Mouse (Mus musculus): Measurements from ENCODE around the gene Zfp292.

Zfp292 gene

DNA sequence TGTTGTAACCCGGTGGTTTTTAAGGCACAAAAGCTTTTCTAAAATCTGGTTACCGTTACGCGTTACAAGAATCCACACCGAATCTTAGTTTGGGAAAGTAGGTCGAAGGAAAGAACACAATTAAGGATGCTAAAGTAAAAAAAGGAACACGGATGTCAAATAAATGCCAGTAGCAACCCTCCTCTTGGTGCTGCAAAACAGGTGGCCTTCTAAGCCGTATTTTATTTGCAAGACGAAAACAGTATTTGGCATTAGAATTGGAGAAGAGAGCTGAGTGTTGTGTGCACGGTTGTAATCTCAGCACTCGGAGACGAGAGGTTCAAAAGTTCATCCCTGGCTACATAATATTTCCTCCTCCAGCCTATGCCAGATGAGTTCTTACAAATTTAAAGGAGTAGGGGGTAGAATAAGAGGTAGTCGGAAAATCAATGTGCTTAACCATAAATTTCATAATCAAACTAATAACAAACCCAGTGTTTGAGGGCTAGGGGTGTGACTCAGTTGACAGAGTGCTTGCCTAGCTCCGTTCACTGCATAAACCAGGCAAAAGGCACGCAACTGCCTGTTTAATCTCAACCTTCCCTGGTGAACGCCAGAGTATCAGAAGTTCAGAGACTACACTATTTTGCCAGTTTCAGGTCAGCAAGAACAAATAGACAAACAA lies 738 bp upstream of the Zfp292 start:
- DNase-seq (ENCODE audit: low read depth, low spot score), result no peak

DNA sequence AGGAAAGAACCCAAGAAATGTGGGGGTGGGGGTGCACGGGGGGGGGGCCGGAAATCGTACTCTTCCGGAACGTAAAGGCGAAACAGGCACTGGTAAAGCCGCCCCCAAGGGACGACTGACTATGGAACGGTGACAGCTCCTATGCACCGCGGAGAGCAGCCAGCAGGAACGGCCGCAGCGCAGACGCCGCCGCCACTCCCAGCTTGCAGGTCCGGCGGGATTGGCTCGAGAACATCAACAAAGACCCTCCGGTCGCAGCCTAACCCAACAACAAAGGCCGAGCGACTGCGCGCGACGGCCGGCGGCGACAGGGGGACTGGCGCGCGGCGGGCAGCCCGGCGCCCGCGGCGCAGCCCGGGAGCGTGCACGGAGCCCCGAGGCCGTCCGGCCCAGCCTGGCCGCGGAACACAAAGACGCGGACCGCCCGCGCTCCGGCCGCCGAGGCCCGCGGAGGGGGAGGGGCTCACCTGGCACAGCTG lies 430 bp downstream of the Zfp292 start:
- DNase-seq (ENCODE audit: low read depth, low spot score), result peak; percentile 73

DNA sequence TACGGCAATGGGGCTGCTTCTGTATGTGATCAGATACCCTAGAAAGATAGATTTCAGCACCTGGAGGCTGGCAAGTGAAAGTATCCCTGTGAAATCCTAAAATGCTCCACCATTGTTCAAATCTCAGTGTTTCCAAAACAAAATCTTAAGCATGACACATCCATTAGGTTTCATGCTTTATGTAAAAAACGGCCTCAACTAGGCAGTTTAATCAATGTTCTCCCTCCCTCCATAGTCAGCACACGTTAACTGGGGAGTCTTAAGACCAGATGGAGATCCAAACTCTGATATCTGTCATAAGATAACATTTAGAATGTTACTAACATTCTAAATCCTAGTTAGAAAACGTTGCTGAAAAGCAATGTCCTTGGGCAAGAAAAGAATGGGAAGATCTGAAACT lies 909 bp downstream of the Zfp292 start:
- no peak for DNase-seq (ENCODE audit: low read depth, low spot score)

DNA sequence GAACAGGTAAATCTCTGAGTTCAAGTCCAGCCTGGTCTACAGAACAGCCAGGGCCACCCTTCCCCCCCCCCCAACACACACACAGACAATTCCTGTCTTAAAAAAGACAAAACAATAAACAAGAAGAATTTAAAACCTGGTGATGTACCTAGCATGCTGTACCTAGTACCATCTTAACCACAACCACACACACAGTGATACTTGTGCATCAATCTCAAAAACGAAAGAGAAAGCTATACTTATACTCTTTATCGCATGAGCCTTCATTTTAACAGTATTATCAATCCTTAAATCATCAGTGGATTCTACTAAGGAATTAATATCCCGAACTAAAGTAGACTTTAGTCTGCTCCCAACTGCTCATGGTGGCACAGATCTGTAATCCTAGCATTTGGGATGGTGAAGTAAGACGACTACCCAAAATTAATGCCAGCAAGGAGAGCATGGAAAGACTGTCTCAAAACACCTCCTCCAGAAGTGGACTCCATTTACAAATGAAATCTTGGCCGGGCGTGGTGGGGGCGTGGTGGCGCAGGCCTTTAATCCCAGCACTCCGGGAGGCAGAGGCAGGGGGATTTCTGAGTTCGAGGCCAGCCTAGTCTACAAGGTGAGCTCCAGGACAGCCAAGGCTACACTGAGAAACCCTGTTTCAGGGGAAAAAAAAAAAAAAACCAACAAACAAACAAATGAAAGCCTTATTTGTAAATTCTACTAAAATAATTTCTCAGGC lies 1.7 kb downstream of the Zfp292 start:
- DNase-seq (ENCODE audit: low read depth, low spot score), result no peak

DNA sequence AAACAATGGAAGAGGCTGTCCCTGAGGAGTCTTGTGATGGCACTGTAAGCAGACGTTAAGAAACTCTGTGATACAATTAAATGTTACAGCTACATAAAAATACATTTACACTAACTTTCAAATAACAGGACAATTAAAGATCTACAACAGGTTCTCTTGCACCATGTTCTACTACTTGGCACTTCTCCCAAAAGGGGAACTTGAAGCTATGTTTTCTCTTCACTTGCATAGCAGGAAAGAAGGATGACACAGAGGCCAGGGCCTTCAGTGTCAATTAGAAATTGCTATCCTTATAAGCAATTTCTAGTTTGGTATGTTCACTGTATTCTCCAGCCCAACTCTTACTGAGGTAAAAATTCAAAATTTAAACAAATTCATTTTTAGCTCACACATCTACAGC lies 8.5 kb downstream of the Zfp292 start:
- no peak for DNase-seq (ENCODE audit: low read depth, low spot score)

DNA sequence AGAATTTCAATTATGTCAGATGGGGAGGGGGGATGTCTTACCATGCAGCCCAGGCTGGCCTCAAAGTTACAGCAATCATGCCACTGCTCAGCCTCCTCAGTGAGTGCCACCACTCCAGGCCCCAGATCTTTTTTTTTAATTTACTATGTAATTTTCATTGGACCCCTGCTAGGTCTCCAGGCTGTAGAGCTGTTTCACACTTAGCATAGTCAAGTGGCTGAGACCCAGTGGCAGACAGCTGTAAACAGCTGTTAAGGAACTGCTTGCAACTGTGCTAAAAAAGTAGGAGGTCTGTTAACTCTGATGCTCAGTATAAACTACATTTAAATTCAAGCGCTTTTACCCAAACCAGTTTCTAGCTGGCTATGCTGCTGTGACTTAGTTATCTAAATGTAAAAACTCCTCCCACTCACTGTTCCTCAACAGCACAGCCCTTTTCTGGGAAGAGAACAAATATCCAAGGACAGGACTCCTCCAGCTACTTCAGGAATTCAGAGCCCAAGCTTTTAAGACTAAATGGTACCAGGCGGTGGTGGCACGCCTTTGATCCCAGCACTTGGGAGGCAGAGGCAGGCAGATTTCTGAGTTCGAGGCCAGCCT lies 9.8 kb downstream of the Zfp292 start:
- DNase-seq (ENCODE audit: low read depth, low spot score), result no peak

DNA sequence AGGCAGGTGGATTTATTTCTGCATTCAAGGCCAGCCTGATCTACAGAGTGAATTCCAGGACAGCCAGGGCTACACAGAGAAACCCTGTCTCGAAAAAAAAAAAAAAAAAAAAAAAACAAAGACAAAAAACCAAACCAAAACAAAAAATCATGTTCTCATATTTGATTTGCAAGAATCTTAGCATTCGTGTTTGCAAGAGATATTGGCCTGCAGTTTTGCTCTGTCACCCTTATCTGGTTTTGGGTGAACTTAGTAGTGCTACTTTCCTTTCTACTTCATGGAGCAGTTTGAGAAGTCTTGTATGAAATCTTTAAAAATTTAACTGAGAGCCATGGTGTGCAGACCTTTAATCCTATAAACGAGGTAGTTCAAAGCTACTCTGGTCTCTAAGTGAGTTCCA lies 12.9 kb downstream of the Zfp292 start:
- DNase-seq (ENCODE audit: low read depth, low spot score), result no peak

DNA sequence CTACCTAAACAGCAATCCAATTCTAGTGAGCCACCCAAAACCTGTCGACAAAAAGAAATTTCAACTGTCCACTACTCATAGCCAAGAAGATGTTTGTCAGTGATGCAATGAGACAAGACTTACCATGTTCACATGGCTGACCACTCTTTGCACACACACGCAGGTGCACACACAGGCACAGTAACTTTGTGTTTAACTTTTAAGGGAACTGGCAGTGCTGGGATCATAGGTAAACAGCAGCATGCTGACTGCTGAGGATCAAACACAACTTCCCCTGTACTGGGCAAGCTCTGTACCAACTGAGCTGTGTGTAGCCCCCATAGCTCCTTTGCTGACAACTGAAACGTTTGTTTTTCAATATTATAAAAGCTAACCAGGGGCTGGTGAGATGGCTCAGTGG lies 21.3 kb downstream of the Zfp292 start:
- DNase-seq (ENCODE audit: low read depth, low spot score), result no peak

DNA sequence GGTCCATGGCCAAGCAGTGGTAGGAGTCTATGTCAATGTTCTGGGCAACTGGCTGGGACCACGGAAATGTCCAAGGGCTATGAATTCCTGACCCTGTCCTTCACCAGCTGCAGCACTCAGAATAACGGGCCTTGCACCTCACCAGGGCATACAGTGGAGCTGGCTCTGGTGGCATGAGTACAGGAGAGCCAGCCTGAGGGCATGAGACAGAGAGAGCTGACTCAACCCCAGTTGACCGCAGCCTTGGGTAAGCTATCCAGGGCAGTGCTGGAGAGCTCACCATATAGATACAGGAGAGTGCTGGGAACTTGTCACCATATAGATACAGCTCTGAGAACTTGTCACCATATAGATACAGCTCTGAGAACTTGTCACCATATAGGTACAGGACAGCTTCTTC lies 23.3 kb downstream of the Zfp292 start:
- no peak for DNase-seq (ENCODE audit: low read depth, low spot score)

DNA sequence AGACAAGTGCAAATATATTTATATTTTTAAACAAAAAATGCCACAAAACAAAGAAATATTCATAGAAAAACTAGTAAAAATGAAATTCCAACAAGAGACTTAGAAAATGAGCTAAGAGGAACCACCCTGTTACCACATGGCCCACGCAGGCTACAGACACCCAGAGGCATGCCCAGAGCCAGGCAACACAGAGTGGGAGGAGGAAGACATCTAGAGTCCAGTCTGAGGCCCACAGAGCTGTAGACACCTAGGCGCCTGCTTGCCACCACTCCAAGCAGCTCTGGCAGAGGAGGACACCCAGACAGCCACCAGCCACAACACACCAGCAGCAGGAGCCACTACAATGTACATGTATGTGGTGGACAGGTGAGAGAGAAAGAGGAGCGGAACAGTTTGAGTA lies 23.9 kb downstream of the Zfp292 start:
- no peak for DNase-seq (ENCODE audit: low read depth, low spot score)

DNA sequence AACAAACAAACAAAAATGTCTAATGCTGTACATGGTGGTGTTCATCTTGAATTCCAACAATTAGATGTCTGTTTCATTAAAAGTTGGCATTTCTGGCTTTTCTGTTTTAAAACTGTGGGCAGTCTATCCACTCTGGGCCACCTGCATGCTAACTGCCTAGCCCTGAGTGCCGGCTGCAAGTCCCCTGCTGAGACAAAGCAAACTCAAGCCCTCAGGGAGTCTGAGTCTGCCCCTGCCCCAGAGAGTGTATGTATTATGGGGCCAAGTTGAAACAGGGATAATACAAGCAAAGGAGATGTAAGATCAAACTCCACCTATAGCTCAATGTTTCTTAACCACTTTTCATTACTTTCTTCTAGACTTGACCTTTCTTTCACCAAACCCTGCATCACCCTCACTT lies 26.8 kb downstream of the Zfp292 start:
- DNase-seq (ENCODE audit: low read depth, low spot score), result no peak

DNA sequence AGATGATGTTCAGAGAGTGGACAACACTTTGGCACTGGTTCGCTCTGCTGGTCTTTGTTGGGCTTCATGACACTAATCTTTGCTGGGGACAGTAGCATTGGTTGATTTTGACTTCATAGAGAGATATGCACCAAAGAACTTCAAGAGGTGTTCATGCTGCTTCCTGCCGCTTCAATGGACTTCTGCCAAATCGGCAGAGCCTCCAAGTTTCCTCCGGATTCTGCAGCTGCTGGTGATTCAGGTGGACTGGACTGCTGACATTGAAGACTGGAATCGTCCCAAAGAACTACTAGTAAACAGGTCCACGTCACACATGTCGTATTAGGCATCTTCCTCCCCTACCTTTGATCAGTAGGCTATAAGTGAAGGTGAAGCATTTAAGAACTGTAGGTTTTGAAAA lies 30.7 kb downstream of the Zfp292 start:
- no peak for DNase-seq (ENCODE audit: low read depth, low spot score)

DNA sequence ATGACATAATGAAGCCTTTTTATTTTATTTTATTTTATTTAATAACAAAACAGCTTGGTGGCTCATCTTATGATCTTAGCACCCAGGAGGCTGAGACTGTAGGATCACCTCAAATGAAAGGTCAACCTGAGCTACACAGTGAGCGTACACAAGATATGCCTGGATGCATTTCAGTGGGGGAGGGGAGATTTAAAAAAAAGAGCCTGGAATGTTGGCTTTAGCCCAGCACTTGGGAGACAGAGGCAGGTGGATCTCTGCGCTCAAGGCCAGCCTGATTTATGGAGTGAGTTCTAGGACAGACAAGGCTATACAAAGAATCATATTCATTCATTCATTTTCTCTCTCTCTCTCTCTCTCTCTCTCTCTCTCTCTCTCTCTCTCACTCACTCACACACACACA lies 32.6 kb downstream of the Zfp292 start:
- no peak for DNase-seq (ENCODE audit: low read depth, low spot score)

DNA sequence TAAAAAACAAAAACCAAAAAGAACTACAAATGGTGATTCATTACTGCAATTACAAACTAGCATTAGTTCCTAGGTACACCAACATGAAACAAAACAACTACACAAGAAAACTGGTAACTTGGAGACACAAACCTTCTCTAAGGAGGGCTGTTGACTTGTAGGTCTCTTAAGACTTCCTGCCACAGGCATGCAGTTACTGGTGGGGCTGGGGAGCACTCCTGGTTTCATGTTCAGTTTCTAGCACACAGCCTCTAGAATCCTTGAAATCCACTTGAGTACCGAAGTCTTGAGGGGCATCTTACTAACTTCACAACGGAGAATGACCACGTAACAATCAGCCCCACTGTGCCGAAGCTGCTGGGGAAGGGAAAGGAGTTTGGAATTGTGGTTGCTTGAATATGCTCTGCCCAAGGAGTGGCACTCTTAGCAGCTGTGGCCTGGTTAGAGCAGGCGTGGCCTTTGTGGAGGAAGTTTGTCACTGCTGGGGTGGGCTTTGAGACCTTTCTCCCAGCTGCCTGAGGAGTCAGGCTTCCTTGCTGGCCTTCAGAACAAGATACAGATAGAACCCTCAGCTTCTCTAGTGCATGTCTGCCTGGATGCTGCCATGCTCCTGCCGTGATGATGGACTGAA lies 35.0 kb downstream of the Zfp292 start:
- no peak for DNase-seq (ENCODE audit: low read depth, low spot score)

DNA sequence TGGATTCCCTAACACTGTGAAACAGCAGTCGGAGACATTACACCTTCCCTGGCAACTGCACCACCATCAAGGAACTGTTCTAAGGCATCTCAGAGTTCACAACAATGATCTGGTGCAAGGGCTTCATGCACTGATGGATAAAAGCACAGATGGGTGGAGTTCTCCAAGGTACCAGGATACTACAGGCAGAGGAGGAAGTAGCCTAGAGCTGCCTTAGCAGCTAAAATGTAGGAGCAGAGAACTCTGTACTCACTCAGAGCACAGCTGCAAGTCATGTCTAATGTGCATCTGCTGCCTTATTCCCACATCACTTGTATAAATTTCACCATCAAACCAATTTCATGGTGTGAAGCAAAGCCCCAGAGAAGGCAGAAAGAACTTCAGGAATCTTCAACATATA lies 38.9 kb downstream of the Zfp292 start:
- DNase-seq (ENCODE audit: low read depth, low spot score), result no peak

DNA sequence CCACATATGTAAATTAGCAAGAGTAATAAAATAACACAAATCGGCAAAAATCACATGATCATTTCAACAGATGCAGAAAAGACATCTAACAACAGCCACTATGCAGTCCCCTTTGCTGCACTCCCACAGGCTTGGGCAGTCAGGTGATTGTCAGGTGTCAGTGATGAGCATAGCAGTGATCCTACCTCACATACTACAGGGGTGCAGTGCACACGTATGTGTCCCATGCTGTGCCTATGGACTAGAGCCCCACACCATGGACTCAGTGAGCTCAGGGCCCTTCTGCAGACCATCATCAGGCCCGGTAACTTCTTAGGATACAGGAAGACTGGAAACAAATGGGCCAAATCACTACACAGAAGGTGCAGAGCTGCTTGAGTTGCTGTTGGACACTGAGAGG lies 39.9 kb downstream of the Zfp292 start:
- no peak for DNase-seq (ENCODE audit: low read depth, low spot score)

DNA sequence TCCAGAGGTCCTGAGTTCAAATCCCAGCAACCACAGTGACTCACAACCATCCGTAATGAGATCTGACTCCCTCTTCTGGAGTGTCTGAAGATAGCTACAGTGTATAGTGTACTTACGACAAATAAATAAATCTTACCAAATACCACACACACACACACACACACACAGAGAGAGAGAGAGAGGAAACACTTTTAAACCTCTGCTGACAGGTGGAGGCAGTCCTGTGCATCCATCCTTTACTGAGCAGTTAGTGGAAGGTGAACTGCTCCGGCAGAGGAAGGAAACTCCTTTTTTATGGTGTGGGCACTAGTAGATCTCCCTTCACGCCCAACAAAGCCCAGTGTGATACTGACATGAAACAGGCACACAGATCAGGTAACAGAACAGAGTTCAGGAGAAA lies 51.3 kb downstream of the Zfp292 start:
- DNase-seq (ENCODE audit: low read depth, low spot score), result peak; percentile 54

DNA sequence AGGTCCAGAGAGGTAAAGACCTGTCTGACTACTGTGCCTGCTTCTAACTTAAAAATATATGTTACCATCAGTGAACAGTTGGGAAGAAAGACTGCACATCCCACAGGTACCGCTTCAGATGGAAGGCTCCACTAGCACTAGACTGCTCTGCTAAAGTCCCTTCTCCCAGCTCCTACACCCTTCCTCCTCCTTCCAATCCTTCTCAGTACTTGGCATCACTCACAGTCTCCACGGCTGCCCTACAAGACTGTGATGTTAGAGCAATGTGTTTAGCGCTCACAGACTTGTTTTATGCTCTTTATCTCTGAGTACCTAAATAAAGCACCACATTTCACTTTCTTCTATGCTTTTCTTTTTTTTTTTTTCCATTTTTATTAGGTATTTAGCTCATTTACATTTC lies 53.3 kb downstream of the Zfp292 start:
- no peak for DNase-seq (ENCODE audit: low read depth, low spot score)

DNA sequence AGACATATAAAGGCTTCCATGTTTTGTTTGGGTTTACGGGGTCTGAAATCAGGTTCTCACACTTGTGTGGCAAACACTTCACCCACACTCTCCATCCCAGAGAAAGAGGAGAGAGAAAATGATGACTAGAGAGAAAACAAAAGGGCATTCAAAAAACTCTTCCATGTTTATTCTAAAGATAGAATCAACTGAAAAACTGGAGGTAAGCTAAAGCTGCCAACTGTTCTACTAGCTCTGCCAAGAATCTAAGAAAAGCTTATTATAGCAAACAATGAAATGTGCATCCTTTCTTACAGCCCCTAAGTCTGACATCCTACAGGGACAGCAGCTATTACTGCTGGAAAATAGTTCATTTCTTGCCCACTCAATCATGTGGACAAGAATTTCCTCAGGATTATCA lies 58.9 kb downstream of the Zfp292 start:
- DNase-seq (ENCODE audit: low read depth, low spot score), result no peak

DNA sequence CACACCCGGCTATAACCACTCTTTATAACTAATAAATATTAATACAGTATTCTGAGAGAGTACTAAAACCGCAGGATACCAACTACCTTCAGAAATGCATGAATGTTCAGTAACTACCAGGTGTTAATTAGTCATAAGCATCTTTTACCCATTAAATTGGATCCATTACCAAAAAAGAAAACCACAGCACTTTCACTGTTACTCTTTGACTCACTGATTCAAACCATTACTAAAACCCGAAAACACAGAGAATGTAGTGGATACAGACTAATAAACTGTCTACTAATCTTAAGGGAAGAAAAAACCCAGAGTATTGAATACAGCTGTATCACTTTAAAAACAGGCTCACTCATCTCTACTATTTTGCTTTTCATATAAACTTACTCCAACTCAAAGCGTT lies 62.9 kb downstream of the Zfp292 start:
- DNase-seq (ENCODE audit: low read depth, low spot score), result no peak

DNA sequence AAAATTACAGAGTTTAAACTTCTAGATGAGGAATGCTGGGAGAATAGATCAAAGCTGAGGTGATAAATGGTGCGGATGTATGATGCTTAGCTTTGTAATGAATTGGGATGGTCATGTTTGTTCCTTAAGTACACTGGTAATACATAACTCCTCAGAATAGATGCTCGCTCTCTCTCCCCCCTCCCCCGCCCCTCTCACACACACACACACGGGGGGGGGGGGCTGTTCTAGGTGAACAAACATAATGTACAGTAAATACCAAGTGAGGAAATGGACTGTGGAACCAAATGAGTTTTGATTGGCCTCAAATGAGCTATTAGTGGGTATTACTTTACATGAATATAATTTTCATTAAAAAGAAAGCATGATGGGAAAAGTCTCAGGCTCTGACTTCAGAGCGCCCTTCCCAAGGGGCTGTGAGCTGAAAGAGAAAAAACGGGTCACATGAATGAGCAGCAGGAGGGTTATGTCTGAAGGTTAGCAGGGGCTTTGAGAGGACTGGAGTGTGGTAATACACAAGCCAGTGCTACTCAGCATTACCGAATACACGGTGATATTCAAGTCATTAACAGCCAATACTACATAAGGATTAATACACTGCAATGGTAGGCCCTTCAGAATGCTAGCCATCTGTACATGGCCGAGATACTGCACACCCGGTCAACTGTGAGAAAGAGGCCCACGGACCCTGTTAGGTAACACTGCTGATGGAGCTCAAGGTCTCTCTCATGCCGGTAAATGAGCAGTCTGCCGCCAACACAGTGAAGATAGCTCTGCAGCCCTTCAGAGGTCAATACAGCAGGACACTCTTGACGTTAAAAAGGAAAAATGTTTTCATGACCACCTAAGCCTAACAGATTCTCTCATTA lies 81.4 kb downstream of the Zfp292 start:
- DNase-seq (ENCODE audit: low read depth, low spot score), result no peak

DNA sequence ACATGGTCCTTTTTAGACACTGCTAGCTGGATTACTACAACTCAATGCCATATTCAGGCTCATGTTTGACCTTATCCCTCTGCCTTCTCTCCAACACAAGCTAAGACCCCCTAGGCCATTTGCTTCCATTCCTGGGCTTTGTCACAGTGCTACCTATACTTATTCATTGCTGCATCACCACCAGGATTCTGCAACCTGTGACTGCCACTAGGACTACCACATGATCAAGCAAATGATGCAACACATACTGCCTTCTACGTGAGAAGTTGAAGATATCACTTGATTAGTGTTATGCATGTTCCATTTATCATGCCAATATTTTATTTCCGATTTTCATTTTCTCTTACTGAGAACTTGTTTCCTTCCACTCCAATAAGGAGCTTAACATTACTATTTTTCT lies 84.8 kb downstream of the Zfp292 start:
- no peak for DNase-seq (ENCODE audit: low read depth, low spot score)

All from A20 (cell line).